Mouse (Mus musculus) v-Abl transformed pro-B cells (cell line): Measurements from ENCODE around the gene Ankmy1.

ENCODE experiments used
- in situ Hi-C, 2 experiments: fragments of 400-800 bp; cut with MboI; formaldehyde crosslinking; loops; one replicate each; pipeline ENCODE4 v1.15.1; 2025; ENCODE audit not compliant: unreplicated experiment in 2 of 2

Ankmy1 gene

DNA sequence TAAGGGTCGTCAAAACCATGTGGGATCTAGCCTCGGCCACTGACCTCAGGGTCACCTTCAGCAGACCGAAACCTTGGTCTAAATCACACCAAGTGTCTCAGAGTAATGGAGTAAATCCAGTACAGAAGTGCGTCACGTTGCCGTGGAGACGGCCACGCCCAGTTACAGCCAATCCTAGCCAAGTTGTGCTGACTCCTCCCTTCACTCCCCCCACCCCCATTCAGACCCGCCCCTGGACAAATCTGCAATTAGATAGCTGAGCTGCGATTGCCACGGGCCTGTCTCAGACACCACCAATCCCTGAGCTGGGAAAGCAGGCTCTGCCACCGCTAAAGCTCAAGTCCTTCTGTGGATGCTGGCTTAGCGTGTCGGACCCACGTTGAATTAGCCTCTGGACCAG, at the start of gene Ankmy1:
Ankmy1 (minus strand) TSS at position 121 of the 400 bp plus-strand sequence.
- in situ Hi-C loops, result no loop called here

DNA sequence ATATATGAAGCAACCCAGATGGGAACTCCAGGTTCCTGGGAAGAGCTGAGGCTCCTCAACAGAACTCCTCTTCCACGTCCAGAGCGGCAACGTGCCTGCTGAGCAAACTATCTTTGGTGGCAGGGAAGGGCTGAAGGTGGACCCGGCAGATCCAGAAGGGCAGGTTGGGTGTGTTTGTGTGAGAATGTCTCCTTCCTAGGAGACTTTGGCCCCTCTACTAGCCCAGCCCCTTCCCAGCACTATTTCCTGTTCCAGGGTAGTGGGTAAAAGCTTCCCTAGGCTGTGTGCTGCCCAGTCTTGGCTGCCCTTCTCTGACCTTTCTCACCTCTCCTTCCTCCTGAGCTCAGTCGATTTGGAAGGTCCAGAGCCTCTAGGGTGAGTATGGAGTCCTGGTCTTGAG, 47.9 kb upstream of the Ankmy1 start, which contains the start of gene Gpr35:
Gpr35 (plus strand) TSS at position 259 of the 400 bp plus-strand sequence.
- in situ Hi-C loops, result loop anchor here in 1 of 2 experiments (10.0 to 25.0 kb wide), 2 partner anchors 64 to 1137 kb away; no protein-coding TSS in a partner anchor

DNA sequence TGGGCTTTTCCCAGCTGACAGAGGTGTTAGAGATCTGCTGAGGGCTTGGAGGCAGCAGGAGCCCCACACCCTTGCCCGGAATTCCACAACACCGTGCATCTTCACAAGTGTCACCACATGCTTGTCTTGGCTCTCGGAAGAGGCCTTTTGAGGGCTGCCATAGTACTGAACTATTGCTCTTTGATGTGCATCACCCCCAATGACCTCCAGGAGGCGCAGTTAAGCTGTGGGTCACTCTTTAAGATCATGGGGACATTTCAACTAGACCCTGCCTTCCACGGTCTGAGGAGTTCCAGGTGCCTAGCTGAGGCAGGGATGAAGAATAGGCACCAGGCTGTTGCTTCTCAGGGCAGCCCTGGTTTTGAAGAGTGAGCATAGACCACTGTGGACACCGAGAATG, 46.7 kb upstream of the Ankmy1 start:
- in situ Hi-C loops, result loop anchor here (25.0 kb wide), 2 partner anchors 538 to 863 kb away; partner anchors contain the start of genes Hdlbp (in 2 of the 2), D2hgdh (in 1 of the 2), Dtymk (in 1 of the 2) and Ing5 (in 1 of the 2)

DNA sequence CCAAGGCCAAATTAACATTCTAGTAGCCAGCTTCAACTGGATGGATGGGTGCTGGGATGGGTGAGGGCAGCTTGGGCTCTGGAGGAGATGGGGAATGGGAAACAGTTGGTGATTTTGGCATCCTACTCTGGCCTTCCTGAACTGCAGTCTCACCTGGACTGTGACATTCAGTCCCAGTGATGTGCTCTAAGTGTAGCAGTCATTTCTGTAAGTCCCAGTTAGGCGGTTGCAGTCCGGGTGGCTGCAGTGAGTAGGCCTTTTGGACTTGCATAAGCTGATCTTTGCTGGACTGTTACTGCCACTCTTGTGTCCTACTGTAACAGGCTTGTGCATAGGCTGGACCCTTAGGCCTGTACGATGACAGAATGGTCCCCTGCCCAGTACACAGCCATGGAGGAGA, 45.3 kb upstream of the Ankmy1 start:
- in situ Hi-C loops, result loop anchor here (25.0 kb wide), 2 partner anchors 539 to 864 kb away; partner anchors contain the start of genes Hdlbp (in 2 of the 2), D2hgdh (in 1 of the 2), Dtymk (in 1 of the 2) and Ing5 (in 1 of the 2)

DNA sequence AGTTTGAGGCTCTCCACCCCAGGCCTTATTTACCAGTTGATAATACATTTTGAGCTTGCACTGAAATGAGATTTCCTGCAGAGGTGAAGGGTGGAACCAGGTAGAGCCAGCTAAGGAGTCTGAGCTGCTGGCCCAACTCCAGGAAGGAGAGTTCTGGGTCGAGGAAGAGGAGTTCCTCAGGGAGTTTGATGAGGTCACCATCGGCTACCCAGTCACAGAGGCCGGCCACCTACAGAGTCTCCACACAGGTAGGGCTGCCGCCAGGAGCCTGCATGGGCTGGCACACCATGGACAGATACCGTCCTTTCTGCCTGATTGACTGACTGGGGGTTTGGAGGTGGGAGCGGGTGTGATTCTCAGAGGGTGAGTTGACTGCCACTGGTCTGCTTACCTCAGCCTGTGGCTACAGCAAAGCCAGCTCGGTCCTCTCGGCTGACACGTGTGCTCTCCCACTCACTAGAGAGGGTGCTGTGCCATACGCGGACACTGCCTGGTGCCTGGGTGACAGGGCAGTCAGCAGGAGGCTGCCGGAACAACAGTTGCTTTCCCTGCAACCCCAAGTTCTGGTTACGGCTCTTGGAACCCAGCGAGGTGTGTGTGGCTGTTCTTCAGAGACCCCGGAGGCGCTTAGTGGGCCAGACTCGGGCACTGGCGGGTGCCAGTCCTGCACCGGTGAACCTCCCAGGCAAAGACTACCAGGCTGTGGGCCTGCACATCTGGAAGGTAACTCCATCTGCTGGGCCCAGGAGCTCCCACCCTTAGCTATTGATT, 40.7 kb upstream of the Ankmy1 start:
- in situ Hi-C loops, result loop anchor here (25.0 kb wide), 2 partner anchors 544 to 869 kb away; partner anchors contain the start of genes Hdlbp (in 2 of the 2), D2hgdh (in 1 of the 2), Dtymk (in 1 of the 2) and Ing5 (in 1 of the 2)

DNA sequence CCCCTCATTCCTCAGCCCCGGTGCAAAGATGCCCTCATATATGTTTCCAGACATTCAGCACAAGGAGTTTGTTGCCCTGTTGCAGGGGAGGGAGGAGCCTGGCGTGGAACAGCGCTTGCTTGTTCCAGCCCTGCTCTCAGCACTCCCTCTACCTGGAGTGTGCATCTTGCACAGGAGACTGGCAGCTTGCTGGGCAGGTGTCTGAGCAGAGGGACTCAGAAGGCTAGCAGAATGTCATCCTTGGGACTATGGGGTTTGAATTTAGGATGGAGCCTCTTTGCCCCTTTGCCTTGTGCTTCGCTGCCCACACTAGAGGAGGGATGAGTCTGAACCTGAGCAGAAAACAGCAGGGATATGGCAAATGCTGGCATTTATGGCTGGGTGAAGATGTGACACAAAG, 37.0 kb upstream of the Ankmy1 start:
- in situ Hi-C loops, result loop anchor here (25.0 kb wide), 2 partner anchors 548 to 873 kb away; partner anchors contain the start of genes Hdlbp (in 2 of the 2), D2hgdh (in 1 of the 2), Dtymk (in 1 of the 2) and Ing5 (in 1 of the 2)

DNA sequence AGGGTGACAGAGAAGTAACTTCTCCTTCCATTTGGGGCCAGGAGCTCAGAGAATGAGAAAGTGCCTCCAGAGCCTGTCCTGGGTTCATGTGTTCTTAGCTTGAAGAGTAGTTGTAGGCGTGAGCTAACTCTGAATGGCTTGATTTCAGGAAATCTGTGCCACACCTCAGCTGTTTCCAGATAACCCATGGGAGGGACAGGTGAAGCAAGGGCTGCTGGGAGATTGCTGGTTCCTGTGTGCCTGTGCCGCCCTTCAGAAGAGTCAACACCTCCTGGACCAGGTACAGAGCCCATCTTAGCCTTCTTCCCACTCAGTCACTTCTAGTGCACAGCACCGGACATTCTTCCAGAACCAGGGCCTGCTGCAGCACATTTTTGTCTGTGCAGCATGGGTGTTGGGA, 35.1 kb upstream of the Ankmy1 start:
- in situ Hi-C loops, result loop anchor here (25.0 kb wide), 2 partner anchors 550 to 875 kb away; partner anchors contain the start of genes Hdlbp (in 2 of the 2), D2hgdh (in 1 of the 2), Dtymk (in 1 of the 2) and Ing5 (in 1 of the 2)

DNA sequence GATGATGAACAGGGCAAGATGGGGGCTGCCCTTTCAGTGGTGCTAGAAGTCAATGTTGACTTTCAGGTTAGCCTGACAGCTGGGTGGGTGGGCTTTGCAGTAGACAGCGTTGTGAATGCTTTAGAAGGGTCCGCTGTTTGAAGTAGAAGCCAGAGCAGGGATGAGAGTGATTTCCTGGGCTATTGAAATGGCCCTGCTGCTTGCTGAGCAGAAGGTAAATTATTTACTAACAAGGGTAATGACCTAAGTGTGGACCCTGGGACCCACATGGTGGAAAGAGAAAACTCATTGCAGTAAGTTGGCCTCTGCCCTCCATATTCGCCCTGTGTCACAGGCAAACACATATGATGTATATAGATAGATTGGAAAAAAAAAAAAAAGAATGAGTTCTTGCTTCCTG, 33.8 kb upstream of the Ankmy1 start:
- in situ Hi-C loops, result loop anchor here (25.0 kb wide), 2 partner anchors 551 to 876 kb away; partner anchors contain the start of genes Hdlbp (in 2 of the 2), D2hgdh (in 1 of the 2), Dtymk (in 1 of the 2) and Ing5 (in 1 of the 2)

DNA sequence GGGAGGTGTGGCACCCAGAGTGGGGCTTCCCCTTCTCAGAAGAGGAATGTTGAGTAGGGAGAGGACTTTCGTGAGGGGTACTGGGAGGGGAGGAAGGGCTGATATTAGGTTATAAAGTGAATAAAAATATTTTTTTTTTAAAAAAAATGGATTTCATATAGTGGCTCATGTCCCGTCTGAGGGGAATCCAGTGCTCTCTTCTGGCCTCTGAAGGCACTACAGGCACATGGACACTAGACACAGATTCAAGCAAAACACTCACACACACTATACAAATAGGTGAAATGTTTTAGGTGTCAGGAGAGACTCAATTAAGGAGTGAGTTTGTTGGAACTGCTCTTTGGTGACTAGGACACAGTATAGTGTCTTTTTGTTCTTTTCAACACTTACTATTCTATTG, 33.3 kb upstream of the Ankmy1 start:
- in situ Hi-C loops, result loop anchor here (25.0 kb wide), 2 partner anchors 551 to 876 kb away; partner anchors contain the start of genes Hdlbp (in 2 of the 2), D2hgdh (in 1 of the 2), Dtymk (in 1 of the 2) and Ing5 (in 1 of the 2)

DNA sequence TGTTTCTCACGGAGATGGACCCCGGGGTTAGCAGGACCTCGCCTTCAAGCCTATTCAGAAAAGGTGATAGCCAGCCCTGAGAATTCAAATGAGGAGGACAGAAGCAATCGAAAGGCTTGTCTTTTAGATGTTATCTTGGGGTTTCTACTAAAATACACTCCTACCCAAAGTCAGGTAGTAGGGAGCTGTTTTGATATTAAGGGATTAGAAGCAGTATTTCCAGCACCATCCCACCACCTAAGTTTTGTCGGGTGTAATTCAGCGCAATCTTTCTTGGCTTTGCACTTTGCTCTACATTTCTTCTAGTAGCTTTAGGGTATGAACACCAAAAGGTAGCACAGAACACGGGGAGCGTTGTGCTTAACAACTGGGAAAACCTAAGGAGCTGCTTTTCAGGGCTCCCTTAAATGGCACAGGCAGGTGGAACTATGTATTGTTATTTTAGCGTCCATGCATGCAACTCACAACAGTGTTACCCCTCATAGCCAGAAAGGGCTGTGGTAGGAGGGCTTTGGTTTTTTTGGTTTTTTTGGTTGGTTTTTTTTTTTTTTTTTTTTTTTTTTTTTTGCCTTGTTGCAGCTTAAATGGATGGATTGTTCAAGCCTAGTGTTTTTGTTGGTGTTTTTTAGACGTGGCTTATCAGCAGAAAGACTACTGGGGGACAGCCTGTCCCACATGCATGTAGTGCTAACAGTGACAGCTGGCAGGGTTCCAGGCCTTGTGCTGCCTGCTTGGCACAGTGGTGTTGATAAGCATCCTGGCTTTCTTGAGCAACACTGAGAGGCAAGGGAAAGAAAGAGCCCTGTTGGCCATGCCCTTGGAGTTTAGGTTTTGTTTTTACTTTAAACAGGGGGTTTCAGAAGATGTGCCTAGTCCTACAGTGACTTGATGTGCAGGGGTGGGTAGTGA, 32.6 kb upstream of the Ankmy1 start:
- in situ Hi-C loops, result loop anchor here (25.0 kb wide), 2 partner anchors 552 to 877 kb away; partner anchors contain the start of genes Hdlbp (in 2 of the 2), D2hgdh (in 1 of the 2), Dtymk (in 1 of the 2) and Ing5 (in 1 of the 2)

DNA sequence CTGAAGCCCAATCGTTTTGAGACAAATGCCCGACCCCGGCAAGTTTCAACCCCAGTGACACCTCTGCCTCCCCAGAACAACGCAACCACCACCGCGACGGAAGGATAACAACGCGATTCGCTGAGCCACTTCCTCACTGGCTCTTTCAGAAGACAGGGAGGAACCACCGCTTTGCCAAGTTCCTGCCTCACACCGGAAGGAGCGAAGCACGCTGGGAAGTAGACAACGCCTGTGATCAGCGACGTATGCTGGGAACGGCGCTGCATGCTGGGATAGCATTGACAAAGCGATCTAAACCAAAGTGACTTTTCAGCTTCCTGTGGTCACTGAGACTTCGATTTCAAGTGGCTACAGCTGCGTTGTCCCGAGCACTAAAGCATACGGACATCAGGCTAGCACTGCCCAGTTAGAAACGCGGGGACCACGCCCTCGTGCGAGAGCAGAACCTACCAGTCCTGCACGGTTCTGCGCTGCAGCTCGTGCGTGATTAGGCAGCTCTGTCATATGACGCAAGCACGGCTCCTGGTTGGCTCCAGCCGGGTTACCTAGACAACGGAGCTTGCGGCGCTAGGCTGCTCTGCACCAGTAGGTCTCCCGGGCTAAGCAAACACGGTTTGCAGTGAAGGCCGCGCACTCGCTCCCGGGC, 31.6 kb upstream of the Ankmy1 start, which contains the start of gene Capn10:
Capn10 (plus strand) TSS at position 195 of the 646 bp plus-strand sequence.
- in situ Hi-C loops, result loop anchor here (25.0 kb wide), 2 partner anchors 553 to 878 kb away; partner anchors contain the start of genes Hdlbp (in 2 of the 2), D2hgdh (in 1 of the 2), Dtymk (in 1 of the 2) and Ing5 (in 1 of the 2)

DNA sequence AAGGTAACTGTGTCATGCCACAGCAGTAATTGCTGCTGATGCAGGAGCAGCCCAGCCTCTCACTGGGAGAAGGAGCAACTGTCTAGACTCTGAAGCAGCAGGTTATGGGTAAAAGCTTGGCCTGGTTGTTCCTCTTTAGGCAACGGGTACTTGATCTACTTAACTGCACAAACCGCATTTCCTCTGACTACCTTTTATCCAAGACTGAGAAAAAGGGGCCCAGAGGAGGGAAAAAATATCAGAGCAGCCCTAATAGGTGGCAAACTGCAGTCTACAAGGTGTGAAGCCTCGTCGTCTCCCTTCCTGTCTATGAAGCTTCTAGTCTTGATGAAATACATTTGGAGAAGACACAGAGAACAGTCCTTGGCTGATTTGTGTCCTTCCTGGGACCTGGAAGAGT, 30.9 kb upstream of the Ankmy1 start:
- in situ Hi-C loops, result loop anchor here (25.0 kb wide), 2 partner anchors 554 to 879 kb away; partner anchors contain the start of genes Hdlbp (in 2 of the 2), D2hgdh (in 1 of the 2), Dtymk (in 1 of the 2) and Ing5 (in 1 of the 2)

DNA sequence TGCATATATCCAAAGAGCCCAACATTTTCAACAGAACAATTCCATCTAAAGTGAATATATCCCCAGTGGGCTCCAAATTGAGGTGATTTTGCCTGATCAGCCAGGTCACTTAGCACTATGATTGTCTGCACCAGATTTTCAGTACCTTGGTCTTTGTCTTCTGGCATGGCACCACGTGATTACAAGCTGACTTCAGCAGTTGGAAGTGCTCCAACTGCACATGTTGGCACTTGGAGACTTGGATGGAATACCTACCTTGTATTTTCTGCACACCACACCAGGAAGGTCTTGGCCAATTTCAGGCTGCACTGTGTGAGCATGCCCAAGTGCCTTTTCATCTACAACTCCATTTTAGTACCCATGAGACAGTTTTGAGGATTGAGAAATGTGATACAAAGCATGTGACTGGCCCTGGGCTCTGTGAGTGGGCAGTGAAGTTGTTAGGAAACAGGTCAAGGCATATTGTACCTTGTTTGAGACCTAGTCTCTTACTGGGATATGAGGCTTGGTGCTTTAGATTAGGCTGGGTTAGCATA, 27.5 kb upstream of the Ankmy1 start:
- in situ Hi-C loops, result loop anchor here (25.0 kb wide), 2 partner anchors 557 to 882 kb away; partner anchors contain the start of genes Hdlbp (in 2 of the 2), D2hgdh (in 1 of the 2), Dtymk (in 1 of the 2) and Ing5 (in 1 of the 2)

DNA sequence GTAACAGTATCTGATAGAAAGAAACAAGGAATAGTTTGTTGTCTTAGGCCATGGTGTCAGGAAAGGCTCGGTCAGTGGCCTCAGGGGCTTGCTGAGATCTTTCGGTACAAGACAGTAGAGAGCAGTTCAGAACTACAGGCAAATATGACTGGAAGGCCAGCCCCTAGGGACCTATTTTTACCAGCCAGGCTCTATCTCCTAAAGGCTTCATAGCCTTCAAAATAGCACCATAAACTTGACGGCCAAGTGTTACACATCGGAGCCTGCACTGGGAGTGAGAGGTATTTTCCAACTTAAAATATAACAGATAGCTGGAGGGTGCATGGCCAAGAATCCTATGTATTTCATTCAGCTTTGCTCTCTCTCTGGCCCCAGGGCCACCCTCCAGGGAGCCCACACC, 18.8 kb upstream of the Ankmy1 start:
- in situ Hi-C loops, result no loop called here

DNA sequence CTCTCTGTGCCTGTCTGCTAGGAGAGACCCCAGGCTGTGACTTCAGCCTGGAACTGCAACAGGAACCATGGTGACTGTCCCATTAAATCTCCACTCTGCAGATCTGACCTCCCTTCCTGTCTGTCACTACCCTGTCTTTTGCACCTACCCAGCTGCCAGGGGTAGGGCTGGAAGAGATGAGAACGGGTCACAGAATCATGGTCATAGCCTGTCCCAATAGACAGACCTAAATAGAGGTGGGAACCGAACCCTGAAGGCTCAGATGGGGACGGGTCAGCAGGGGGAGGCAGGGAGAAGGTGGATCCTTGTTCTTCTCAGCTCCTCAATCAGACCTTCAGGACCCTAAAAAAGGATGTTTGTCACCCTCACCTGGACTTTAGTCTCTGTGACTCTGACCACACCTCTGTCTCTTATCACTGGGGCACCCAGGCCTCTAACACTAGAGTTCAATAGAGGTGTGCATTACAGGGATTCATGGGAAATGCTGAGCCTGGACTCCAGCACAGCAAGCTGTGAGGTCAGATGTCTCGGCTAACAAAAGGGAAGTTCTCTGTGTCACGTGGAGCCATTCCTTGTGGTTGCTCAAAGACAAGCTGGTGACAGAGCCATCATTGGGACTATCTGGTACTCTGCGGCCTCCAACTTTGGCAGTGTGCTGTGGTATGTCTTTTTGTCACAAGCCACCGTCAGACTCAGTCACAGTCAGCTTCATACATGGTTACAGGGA, 17.9 kb upstream of the Ankmy1 start:
- in situ Hi-C loops, result no loop called here

DNA sequence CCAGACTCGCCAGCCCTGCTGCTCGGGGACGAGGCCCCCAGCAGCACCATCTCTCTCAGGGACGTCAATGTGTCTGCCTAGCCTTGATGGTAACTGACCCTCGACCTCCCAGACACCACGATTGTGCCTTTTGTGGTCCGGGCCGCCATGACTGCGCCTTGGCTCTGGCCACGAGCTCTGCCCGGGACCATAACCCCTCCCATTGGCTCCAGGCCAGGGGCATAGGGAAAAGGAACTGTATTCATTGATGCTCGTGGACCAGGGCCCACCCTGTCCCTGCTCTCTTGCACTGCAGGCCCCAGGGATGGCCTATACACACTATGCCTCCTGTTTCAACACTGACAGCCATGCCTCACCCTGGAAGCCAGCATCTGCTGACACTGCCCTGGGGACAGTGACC, 17.1 kb upstream of the Ankmy1 start:
- in situ Hi-C loops, result no loop called here

DNA sequence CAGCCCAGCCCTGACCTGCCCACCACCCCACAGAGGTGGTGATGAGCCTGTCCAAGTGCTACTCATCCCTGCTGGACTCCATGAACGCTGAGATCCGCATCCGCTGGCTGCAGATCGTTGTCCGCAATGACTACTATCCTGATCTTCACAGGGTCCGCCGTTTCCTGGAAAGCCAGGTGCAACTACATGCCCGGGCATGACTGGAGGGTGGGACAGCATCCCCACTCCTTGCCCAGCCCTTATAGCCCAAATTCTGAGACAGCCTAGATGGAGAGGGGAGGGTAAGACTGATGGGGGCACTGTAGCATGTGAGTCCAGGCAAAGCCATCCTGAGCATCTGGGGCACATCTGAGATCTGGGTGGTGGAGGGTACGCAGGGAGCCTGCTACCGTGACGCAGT, 16.4 kb upstream of the Ankmy1 start:
- in situ Hi-C loops, result no loop called here

DNA sequence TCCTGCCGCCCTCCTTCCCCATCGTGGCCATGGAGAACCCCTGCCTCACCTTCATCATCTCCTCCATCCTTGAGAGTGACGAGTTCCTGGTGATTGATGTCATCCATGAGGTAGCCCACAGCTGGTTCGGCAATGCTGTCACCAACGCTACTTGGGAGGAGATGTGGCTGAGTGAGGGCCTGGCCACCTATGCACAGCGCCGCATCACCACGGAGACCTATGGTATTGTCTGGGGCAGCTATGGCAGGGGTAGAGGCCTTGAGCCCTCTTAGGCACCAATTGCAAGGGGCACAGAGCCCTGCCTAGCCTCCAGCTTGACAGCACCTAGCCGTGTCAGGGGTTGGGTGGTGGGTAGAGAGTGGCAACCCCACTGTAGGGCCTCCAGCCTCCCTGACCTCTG, 14.0 kb upstream of the Ankmy1 start:
- in situ Hi-C loops, result no loop called here
